Mouse (Mus musculus) c-Kit-positive CD71-negative TER-119-negative erythroid progenitor cells, embryonic 14.5 days (primary cell): ENCODE measurements around the gene Fgf22.
"Not testable (repeated sequence)": the region's sequence is repeated elsewhere in the genome, so short reads cannot be mapped to it uniquely, and the experiment has no call there.

Experiments
- DNase-seq: peaks from one replicate; pipeline ENCODE4 v3.0.0-alpha.2; 2013; ENCODE audit warnings: low read depth

Fgf22 gene

GRCm38 (mm10) chr10:79732500-79732899 lies 22.4 kb upstream of the Fgf22 start:
- DNase-seq: no peak

- no peak for DNase-seq
Measured at GRCm38 (mm10) chr10:79733847-79734246, 21.0 kb upstream of the Fgf22 start.

GRCm38 (mm10) chr10:79735361-79735760 lies 19.5 kb upstream of the Fgf22 start:
- no peak for DNase-seq

- no peak for DNase-seq
Measured at GRCm38 (mm10) chr10:79736706-79737105, 18.2 kb upstream of the Fgf22 start.

GRCm38 (mm10) chr10:79738259-79738658 lies 16.6 kb upstream of the Fgf22 start:
- DNase-seq: no peak

- DNase-seq: no peak
Measured at GRCm38 (mm10) chr10:79739234-79739633, 15.6 kb upstream of the Fgf22 start.

- DNase-seq: no peak
Measured at GRCm38 (mm10) chr10:79740863-79741262, 14.0 kb upstream of the Fgf22 start.

- no peak for DNase-seq
Measured at GRCm38 (mm10) chr10:79743161-79743560, 11.7 kb upstream of the Fgf22 start.

- no peak for DNase-seq
Measured at GRCm38 (mm10) chr10:79743650-79744365, 11.1 kb upstream of the Fgf22 start.

GRCm38 (mm10) chr10:79745411-79745810 lies 9.5 kb upstream of the Fgf22 start:
- DNase-seq: no peak

GRCm38 (mm10) chr10:79745898-79746773 lies 8.7 kb upstream of the Fgf22 start, which contains the start of gene Polrmt:
Gene Polrmt (minus strand): TSS chr10:79746581.
- peak; percentile 94 for DNase-seq

GRCm38 (mm10) chr10:79746774-79747151 lies 8.1 kb upstream of the Fgf22 start:
- no peak for DNase-seq

GRCm38 (mm10) chr10:79748496-79748895 lies 6.4 kb upstream of the Fgf22 start:
- no peak for DNase-seq

GRCm38 (mm10) chr10:79755854-79756253 lies 978 bp downstream of the Fgf22 start:
- no peak for DNase-seq

GRCm38 (mm10) chr10:79756660-79757059 lies 1.8 kb downstream of the Fgf22 start:
- no peak for DNase-seq

GRCm38 (mm10) chr10:79759675-79760074 lies 4.8 kb downstream of the Fgf22 start:
- DNase-seq: not testable (repeated sequence)

GRCm38 (mm10) chr10:79760603-79761143 lies 5.8 kb downstream of the Fgf22 start:
- no peak for DNase-seq

GRCm38 (mm10) chr10:79762875-79763274 lies 8.0 kb downstream of the Fgf22 start:
- no peak for DNase-seq

- DNase-seq: no peak
Measured at GRCm38 (mm10) chr10:79764234-79764633, 9.4 kb downstream of the Fgf22 start.

GRCm38 (mm10) chr10:79765228-79765745 lies 10.4 kb downstream of the Fgf22 start:
- DNase-seq: no peak

GRCm38 (mm10) chr10:79766001-79766507 lies 11.2 kb downstream of the Fgf22 start:
- no peak for DNase-seq
